Mouse (Mus musculus): ENCODE measurements around the gene Nfkb1. TPM values are rescaled to one million over a fixed set of nuclear protein-coding genes. Genes with fewer than 3 reads are reported as not detected.

The Nfkb1 gene
- polyA plus RNA-seq, 1 experiment from 2014 or later: 12.3 TPM

DNA sequence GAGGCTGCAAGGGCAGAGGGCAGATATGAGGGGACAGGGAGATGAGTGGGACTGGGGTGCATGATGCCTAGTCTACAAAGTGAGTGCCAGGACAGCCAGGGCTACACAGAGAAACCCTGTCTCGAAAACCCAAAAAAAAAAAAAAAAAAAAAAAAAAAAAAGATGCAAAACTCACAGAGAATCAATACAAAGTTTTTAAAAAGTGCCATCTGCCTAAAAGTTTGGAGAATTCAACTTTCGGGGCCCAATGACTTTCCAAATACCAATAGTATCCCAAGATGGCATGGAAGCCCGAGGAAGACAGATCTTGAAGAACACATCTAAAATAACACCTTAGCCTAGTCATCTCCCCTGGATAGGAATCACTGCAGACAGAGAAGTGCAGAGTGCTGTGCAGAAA is 93.0 kb downstream of the Nfkb1 start:
- WGBS: 96% methylated on average over 3 of the region's 3 CpGs
- H3K36me3 ChIP-seq (ENCODE audit: control insufficient read depth, insufficient read depth, low read length): no peaks in the 10 kb centered on the region
- no peaks in the 10 kb centered on the region for H3K27me3 ChIP-seq (ENCODE audit: control insufficient read depth, insufficient read depth, low read length)
- DNase-seq (ENCODE audit: low spot score) (no peak), ATAC-seq (ENCODE audit: low FRiP score) (no peak)
- no peak overlapping the region for H3K27ac ChIP-seq (ENCODE audit: low read depth, low read length)
- no peak overlapping the region for H3K4me3 ChIP-seq (ENCODE audit: low read depth, low read length)
- H3K4me1 ChIP-seq (replicated peaks; ENCODE audit: control insufficient read depth, insufficient read depth, low read length): no peaks in the 10 kb centered on the region
- no peaks in the 10 kb centered on the region for H3K9me3 ChIP-seq (ENCODE audit: control insufficient read depth, low read length)
- no peak overlapping the region for H3K4me2 ChIP-seq (replicated peaks; ENCODE audit: low read depth, low read length)
- no peak overlapping the region for H3K9ac ChIP-seq (ENCODE audit: low read depth, low read length)

DNA sequence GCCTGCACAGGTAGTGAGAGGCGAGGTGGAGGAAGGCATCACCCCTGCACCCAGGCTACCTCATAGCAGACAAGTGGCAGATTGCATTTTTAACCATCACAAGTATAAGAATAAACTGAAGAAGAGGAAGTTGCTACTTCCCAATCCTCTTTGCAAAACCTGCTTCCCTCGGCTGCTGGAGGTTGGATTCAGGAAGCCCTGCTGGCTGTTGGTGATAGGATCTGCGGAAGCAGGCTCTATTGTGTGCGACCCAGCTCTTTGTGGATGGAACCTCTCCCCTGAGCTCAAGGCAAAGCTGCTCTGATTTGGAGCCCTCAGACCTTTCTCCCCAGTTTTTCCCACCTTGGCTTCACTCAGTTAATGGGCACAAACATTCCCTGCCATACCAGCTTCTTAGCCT is 94.3 kb downstream of the Nfkb1 start:
- WGBS: 56% methylated on average over 4 of the region's 4 CpGs
- Histone ChIP-seq H3K9ac (ENCODE audit: low read depth, low read length) (no peak overlapping the region), H3K27me3 (ENCODE audit: control insufficient read depth, insufficient read depth, low read length) (no peaks in the 10 kb centered on the region), H3K27ac (ENCODE audit: low read depth, low read length) (no peak overlapping the region), H3K4me2 (replicated peaks; ENCODE audit: low read depth, low read length) (no peak overlapping the region), H3K4me3 (ENCODE audit: low read depth, low read length) (no peak overlapping the region), H3K4me1 (replicated peaks; ENCODE audit: control insufficient read depth, insufficient read depth, low read length) (no peaks in the 10 kb centered on the region), H3K9me3 (ENCODE audit: control insufficient read depth, low read length) (no peaks in the 10 kb centered on the region), H3K36me3 (ENCODE audit: control insufficient read depth, insufficient read depth, low read length) (no peaks in the 10 kb centered on the region)
- DNase-seq (ENCODE audit: low spot score) (no peak), ATAC-seq (ENCODE audit: low FRiP score) (no peak)

DNA sequence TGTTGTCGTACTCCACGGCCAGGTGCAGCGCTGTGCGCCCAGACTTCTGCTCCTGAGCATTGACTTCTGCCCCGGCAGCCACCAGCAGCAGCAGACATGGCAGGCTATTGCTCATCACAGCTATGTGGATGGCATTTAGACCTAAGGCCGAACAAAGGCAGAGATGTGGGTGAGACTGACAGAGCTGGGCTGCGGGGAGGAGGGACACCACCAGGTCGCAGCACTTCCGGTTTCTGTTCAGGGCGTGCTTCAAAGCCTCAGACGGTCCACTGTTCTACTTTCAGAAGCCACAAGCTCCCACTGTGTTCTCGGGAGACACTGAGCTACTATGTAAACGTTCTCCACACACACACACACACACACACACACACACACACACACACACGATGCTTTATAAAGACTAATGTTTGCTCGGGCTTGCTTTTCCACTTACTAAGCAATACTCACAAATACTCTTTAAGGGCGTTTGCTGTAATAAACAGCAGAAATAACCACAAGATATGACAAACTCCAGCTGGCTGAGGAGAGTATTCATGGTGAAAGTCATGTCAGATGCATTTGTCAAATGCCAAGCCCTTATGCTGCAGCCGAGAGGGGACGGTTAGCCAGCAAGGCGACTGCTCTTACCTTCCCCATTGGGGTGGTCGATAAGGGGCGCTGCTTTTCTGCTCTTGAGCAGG is 97.0 kb downstream of the Nfkb1 start:
- Histone ChIP-seq H3K4me2 (replicated peaks; ENCODE audit: low read depth, low read length) (no peak overlapping the region), H3K9ac (ENCODE audit: low read depth, low read length) (no peak overlapping the region), H3K4me1 (replicated peaks; ENCODE audit: control insufficient read depth, insufficient read depth, low read length) (no peaks in the 10 kb centered on the region), H3K36me3 (ENCODE audit: control insufficient read depth, insufficient read depth, low read length) (no peaks in the 10 kb centered on the region), H3K4me3 (ENCODE audit: low read depth, low read length) (no peak overlapping the region), H3K27me3 (ENCODE audit: control insufficient read depth, insufficient read depth, low read length) (no peaks in the 10 kb centered on the region), H3K9me3 (ENCODE audit: control insufficient read depth, low read length) (no peaks in the 10 kb centered on the region), H3K27ac (ENCODE audit: low read depth, low read length) (no peak overlapping the region)
- ATAC-seq (ENCODE audit: low FRiP score) (no peak), DNase-seq (ENCODE audit: low spot score) (no peak)
- 83% methylated on average over 20 of the region's 21 CpGs for WGBS

DNA sequence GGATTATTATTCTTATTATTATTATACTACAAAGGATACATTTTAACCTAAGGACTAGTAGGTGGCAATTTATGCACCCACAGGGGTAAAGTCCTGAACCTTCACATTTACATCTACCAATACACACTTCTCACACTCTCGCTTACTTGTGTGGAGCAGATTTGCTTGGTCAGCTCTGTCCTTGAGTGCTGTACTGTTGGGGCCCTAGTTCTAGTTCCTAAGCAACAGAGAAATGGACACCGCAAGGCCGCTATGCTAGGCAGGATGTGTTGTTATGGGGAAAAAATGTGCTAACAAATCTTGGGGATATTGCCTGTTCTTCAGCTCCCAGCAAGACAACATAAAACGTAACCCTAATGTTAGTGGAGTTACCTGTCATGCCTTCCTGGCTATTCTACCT is 99.3 kb downstream of the Nfkb1 start:
- Histone ChIP-seq H3K27me3 (ENCODE audit: control insufficient read depth, insufficient read depth, low read length) (no peaks in the 10 kb centered on the region), H3K4me2 (replicated peaks; ENCODE audit: low read depth, low read length) (no peak overlapping the region), H3K36me3 (ENCODE audit: control insufficient read depth, insufficient read depth, low read length) (no peaks in the 10 kb centered on the region), H3K4me1 (replicated peaks; ENCODE audit: control insufficient read depth, insufficient read depth, low read length) (no peaks in the 10 kb centered on the region), H3K9me3 (ENCODE audit: control insufficient read depth, low read length) (no peaks in the 10 kb centered on the region), H3K27ac (ENCODE audit: low read depth, low read length) (no peak overlapping the region), H3K9ac (ENCODE audit: low read depth, low read length) (no peak overlapping the region), H3K4me3 (ENCODE audit: low read depth, low read length) (no peak overlapping the region)
- no peak for DNase-seq (ENCODE audit: low spot score)
- 83% methylated on average over 4 of the region's 4 CpGs for WGBS
- ATAC-seq (ENCODE audit: low FRiP score): no peak

DNA sequence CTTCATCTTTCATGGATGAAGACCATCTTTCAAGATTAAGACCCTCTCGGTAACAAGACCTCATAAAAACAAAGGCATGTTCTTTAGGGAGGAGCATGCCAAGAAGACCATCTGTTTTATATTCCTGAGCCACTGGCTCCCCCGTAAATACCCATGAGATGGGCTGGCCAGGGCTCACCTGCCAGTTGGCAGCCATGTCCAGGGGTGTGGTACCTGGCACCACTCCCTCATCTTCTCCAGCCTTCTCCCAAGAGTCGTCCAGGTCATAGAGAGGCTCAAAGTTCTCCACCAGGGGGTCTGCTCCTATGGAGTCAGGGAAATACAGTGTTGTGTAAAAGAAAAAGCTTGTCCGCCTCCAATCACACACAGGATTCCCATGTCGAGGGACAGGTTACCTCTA is 100.0 kb downstream of the Nfkb1 start:
- DNase-seq (ENCODE audit: low spot score) (no peak), ATAC-seq (ENCODE audit: low FRiP score) (no peak)
- whole genome bisulfite sequencing: 81% methylated on average over 5 of the region's 5 CpGs
- Histone ChIP-seq H3K4me2 (replicated peaks; ENCODE audit: low read depth, low read length) (no peak overlapping the region), H3K4me3 (ENCODE audit: low read depth, low read length) (no peak overlapping the region), H3K36me3 (ENCODE audit: control insufficient read depth, insufficient read depth, low read length) (no peaks in the 10 kb centered on the region), H3K27ac (ENCODE audit: low read depth, low read length) (no peak overlapping the region), H3K9me3 (ENCODE audit: control insufficient read depth, low read length) (no peaks in the 10 kb centered on the region), H3K9ac (ENCODE audit: low read depth, low read length) (no peak overlapping the region), H3K4me1 (replicated peaks; ENCODE audit: control insufficient read depth, insufficient read depth, low read length) (no peaks in the 10 kb centered on the region), H3K27me3 (ENCODE audit: control insufficient read depth, insufficient read depth, low read length) (no peaks in the 10 kb centered on the region)

DNA sequence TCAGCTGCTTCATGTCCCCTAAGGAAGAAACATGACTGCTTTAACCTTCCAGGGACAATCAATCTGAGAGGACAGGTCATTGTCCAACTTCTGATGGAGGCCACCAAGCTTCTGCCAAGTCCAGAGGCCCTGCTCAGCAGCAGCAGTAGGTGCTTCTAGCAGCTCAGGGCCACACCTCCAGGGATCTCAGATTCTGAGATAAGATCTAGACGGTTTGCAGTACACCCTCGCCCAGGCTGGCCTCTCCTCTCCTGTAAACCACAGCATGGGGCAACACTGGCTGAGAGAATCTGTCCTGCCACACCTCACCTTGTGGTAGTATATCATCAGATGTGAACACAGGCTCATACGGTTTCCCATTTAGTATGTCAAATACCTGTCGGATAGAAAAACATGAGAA is 100.9 kb downstream of the Nfkb1 start:
- WGBS: 85% methylated on average over 4 of the region's 4 CpGs
- no peaks in the 10 kb centered on the region for H3K36me3 ChIP-seq (ENCODE audit: control insufficient read depth, insufficient read depth, low read length)
- H3K27me3 ChIP-seq (ENCODE audit: control insufficient read depth, insufficient read depth, low read length): no peaks in the 10 kb centered on the region
- H3K4me3 ChIP-seq (ENCODE audit: low read depth, low read length): no peak overlapping the region
- H3K9ac ChIP-seq (ENCODE audit: low read depth, low read length): no peak overlapping the region
- no peak for DNase-seq (ENCODE audit: low spot score)
- H3K9me3 ChIP-seq (ENCODE audit: control insufficient read depth, low read length): no peaks in the 10 kb centered on the region
- no peaks in the 10 kb centered on the region for H3K4me1 ChIP-seq (replicated peaks; ENCODE audit: control insufficient read depth, insufficient read depth, low read length)
- no peak overlapping the region for H3K27ac ChIP-seq (ENCODE audit: low read depth, low read length)
- H3K4me2 ChIP-seq (replicated peaks; ENCODE audit: low read depth, low read length): no peak overlapping the region
- no peak for ATAC-seq (ENCODE audit: low FRiP score)

DNA sequence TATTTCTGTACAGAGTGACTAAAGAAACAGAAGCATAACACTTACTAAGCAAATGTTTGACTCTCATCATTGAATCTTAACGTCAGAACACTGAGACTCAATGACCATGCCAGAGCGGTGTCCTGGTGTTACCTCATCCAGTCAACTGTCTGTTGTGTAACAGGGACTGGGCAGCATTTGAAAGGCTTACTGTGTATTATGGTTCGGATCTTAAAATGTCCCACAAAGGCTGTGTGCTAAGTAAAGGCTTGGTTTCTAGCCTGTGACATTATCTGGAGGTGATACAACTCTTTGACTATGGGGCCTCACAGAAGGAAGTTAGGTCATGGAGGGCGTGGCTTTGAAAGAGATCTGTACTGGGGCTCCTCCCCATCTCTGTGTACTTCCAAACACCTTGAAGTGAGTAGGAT is 104.9 kb downstream of the Nfkb1 start:
- H3K4me3 ChIP-seq (ENCODE audit: low read depth, low read length): no peak overlapping the region
- ATAC-seq (ENCODE audit: low FRiP score): no peak
- H3K36me3 ChIP-seq (ENCODE audit: control insufficient read depth, insufficient read depth, low read length): no peaks in the 10 kb centered on the region
- 85% methylated on average over 4 of the region's 4 CpGs for WGBS
- H3K9me3 ChIP-seq (ENCODE audit: control insufficient read depth, low read length): no peaks in the 10 kb centered on the region
- peaks cover 2% of the 10 kb centered on the region; the same call in 1 of the 2 replicates for H3K4me1 ChIP-seq (replicated peaks; ENCODE audit: control insufficient read depth, insufficient read depth, low read length)
- H3K27ac ChIP-seq (ENCODE audit: low read depth, low read length): no peak overlapping the region
- no peaks in the 10 kb centered on the region for H3K27me3 ChIP-seq (ENCODE audit: control insufficient read depth, insufficient read depth, low read length)
- H3K9ac ChIP-seq (ENCODE audit: low read depth, low read length): no peak overlapping the region
- H3K4me2 ChIP-seq (replicated peaks; ENCODE audit: low read depth, low read length): no peak overlapping the region
- no peak for DNase-seq (ENCODE audit: low spot score)

DNA sequence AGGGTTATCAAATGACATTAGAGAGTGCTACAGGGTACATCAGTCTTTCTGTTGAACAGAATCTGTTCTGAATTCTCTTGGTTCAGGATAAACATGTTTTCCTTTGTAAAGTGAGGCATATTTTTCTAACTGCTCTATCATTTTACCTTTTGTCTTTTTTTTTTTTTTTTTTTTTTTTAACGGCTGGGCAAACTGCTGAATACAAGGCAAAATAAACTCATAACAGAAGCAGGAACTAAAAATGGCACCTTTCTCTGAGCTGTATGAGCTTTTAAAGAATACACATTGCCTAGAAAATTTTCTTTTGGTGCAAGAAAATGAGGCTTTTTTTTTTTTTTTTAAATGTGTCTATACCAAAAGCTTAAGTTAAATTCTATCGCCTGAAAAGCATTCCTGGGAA is 105.3 kb downstream of the Nfkb1 start:
- Histone ChIP-seq H3K4me2 (replicated peaks; ENCODE audit: low read depth, low read length) (no peak overlapping the region), H3K9me3 (ENCODE audit: control insufficient read depth, low read length) (no peaks in the 10 kb centered on the region), H3K27ac (ENCODE audit: low read depth, low read length) (no peak overlapping the region), H3K4me3 (ENCODE audit: low read depth, low read length) (no peak overlapping the region), H3K4me1 (replicated peaks; ENCODE audit: control insufficient read depth, insufficient read depth, low read length) (peaks cover 3% of the 10 kb centered on the region; the same call in 1 of the 2 replicates), H3K27me3 (ENCODE audit: control insufficient read depth, insufficient read depth, low read length) (no peaks in the 10 kb centered on the region), H3K9ac (ENCODE audit: low read depth, low read length) (no peak overlapping the region), H3K36me3 (ENCODE audit: control insufficient read depth, insufficient read depth, low read length) (no peaks in the 10 kb centered on the region)
- 97% methylated on average over 2 of the region's 2 CpGs for WGBS
- ATAC-seq (ENCODE audit: low FRiP score): no peak
- DNase-seq (ENCODE audit: low spot score): no peak

DNA sequence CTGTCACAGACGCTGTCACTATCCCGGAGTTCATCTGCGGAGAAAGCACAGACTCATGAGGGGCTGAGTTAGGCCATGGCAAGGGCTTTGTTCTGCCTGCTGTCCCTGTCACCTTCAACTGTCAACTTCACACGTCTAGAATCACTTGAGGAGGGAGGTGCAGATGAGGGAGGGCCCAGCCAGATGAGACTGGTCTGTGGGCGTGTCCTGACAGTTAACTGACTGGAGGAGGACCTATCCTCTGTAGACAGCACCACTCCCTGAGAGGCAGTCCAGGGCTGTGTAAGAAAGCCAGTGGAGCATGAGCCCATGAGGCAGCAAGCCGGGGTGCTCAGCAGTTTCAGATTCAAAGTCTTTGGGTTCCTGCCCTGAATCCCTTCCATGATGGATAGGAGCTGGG is 105.9 kb downstream of the Nfkb1 start:
- ATAC-seq (ENCODE audit: low FRiP score) (peak; percentile 78), DNase-seq (ENCODE audit: low spot score) (peak; percentile 25)
- no peaks in the 10 kb centered on the region for H3K9me3 ChIP-seq (ENCODE audit: control insufficient read depth, low read length)
- H3K4me2 ChIP-seq (replicated peaks; ENCODE audit: low read depth, low read length): no peak overlapping the region
- WGBS: 53% methylated on average over 6 of the region's 6 CpGs
- H3K27ac ChIP-seq (ENCODE audit: low read depth, low read length): no peak overlapping the region
- no peak overlapping the region for H3K4me3 ChIP-seq (ENCODE audit: low read depth, low read length)
- no peaks in the 10 kb centered on the region for H3K36me3 ChIP-seq (ENCODE audit: control insufficient read depth, insufficient read depth, low read length)
- H3K9ac ChIP-seq (ENCODE audit: low read depth, low read length): 0 out of 2 replicates have a peak overlapping the region, but pooled peaks have one; percentile 11
- no peaks in the 10 kb centered on the region for H3K27me3 ChIP-seq (ENCODE audit: control insufficient read depth, insufficient read depth, low read length)
- peaks cover 3% of the 10 kb centered on the region; the same call in 1 of the 2 replicates for H3K4me1 ChIP-seq (replicated peaks; ENCODE audit: control insufficient read depth, insufficient read depth, low read length)

All from hindbrain, embryonic 11.5 days (tissue).